Mouse (Mus musculus) megakaryocyte, embryonic 14.5 days (primary cell): ENCODE data around the gene Cep104. TPM values are rescaled to one million over a fixed set of nuclear protein-coding genes. Genes with fewer than 3 reads are reported as not detected.

Experiments
- H3K27me3 ChIP-seq: replicated peaks from 2 replicates; pipeline ENCODE3; 2012; ENCODE audit warnings: inconsistent platforms
- H3K36me3 ChIP-seq: replicated peaks from 2 replicates; pipeline ENCODE3; 2012; ENCODE audit warnings: low read length, inconsistent platforms, mixed read lengths
- H3K4me1 ChIP-seq: 2 replicates; pipeline ENCODE4 v1.6.1; 2012; ENCODE audit warnings: inconsistent platforms
- H3K4me3 ChIP-seq: replicated peaks from 2 replicates; pipeline ENCODE3; 2012; ENCODE audit warnings: moderate library complexity, mild to moderate bottlenecking, inconsistent platforms
- H3K9me3 ChIP-seq: 2 replicates; pipeline ENCODE4 v1.6.1; 2012; ENCODE audit warnings: inconsistent platforms
- FLI1 ChIP-seq: IDR thresholded peaks from 2 replicates; pipeline ENCODE4 v1.6.1; 2012; ENCODE audit warnings: low read length, inconsistent platforms, mixed read lengths
- GATA1 ChIP-seq: IDR thresholded peaks from 3 replicates; pipeline ENCODE4 v1.6.1; 2012; ENCODE audit warnings: mixed read lengths, low read length, inconsistent platforms, borderline replicate concordance
- polyA plus RNA-seq: library from polyadenylated mRNA; stranded (reverse); fragments of >175 nt; gene quantifications from 2 replicates; pipeline ENCODE4 v1.2.3, GENCODE M21; 2012; ENCODE audit warnings: low replicate concordance; ENCODE audit not compliant: insufficient read depth

Gene Cep104
- polyA plus RNA-seq, 1 experiment, result 3.8 TPM

- Histone ChIP-seq H3K36me3 (no peaks in the 10 kb centered on the region), H3K4me1 (peaks cover 7% of the 10 kb centered on the region; the same call in 1 of the 2 replicates), H3K27me3 (peaks cover 63% of the 10 kb centered on the region), H3K4me3 (no peak overlapping the region), H3K9me3 (no peaks in the 10 kb centered on the region)
- TF ChIP-seq GATA1 (no peak), FLI1 (no peak)
Measured at GRCm38 (mm10) chr4:154037123-154037522, 62.1 kb downstream of the Cep104 start.

GRCm38 (mm10) chr4:154042577-154042976, 67.6 kb downstream of the Cep104 start, which contains the start of gene Ccdc27:
Gene Ccdc27 (minus strand): TSS chr4:154042677.
- Histone ChIP-seq H3K9me3 (0 out of 2 replicates have a peak, but pooled peaks cover 5% of the 10 kb centered on the region), H3K36me3 (no peaks in the 10 kb centered on the region), H3K4me3 (no peak within 1 kb of the TSS), H3K27me3 (peaks cover 30% of the 10 kb centered on the region), H3K4me1 (no peaks in the 10 kb centered on the region)
- TF ChIP-seq GATA1 (no peak), FLI1 (no peak)

GRCm38 (mm10) chr4:154045837-154046236, 70.8 kb downstream of the Cep104 start:
- 0 out of 2 replicates have a peak, but pooled peaks cover 5% of the 10 kb centered on the region for H3K9me3 ChIP-seq
- TF ChIP-seq FLI1 (no peak), GATA1 (no peak)
- no peak overlapping the region for H3K4me3 ChIP-seq
- H3K27me3 ChIP-seq, result peaks cover 19% of the 10 kb centered on the region
- no peaks in the 10 kb centered on the region for H3K36me3 ChIP-seq
- no peaks in the 10 kb centered on the region for H3K4me1 ChIP-seq

- Histone ChIP-seq H3K36me3 (no peaks in the 10 kb centered on the region), H3K9me3 (no peaks in the 10 kb centered on the region), H3K4me3 (no peak overlapping the region), H3K27me3 (peaks cover 23% of the 10 kb centered on the region), H3K4me1 (no peaks in the 10 kb centered on the region)
- TF ChIP-seq GATA1 (no peak), FLI1 (no peak)
Measured at GRCm38 (mm10) chr4:154051401-154051800, 76.4 kb downstream of the Cep104 start.

GRCm38 (mm10) chr4:154053065-154053464, 78.1 kb downstream of the Cep104 start:
- no peak for TF ChIP-seq FLI1
- TF ChIP-seq GATA1, result no peak

GRCm38 (mm10) chr4:154055482-154055881, 80.5 kb downstream of the Cep104 start:
- TF ChIP-seq FLI1, result no peak
- TF ChIP-seq GATA1, result no peak
- Histone ChIP-seq H3K4me1 (no peaks in the 10 kb centered on the region), H3K4me3 (no peak overlapping the region), H3K9me3 (no peaks in the 10 kb centered on the region), H3K36me3 (no peaks in the 10 kb centered on the region), H3K27me3 (peaks cover 49% of the 10 kb centered on the region)

More at GRCm38 (mm10) chr4:154053065-154053464, 78.1 kb downstream of the Cep104 start:
- no peak overlapping the region for H3K4me3 ChIP-seq
- H3K36me3 ChIP-seq, result no peaks in the 10 kb centered on the region
- no peaks in the 10 kb centered on the region for H3K9me3 ChIP-seq
- H3K27me3 ChIP-seq, result peaks cover 36% of the 10 kb centered on the region
- H3K4me1 ChIP-seq, result no peaks in the 10 kb centered on the region

GRCm38 (mm10) chr4:154056046-154056445, 81.1 kb downstream of the Cep104 start:
- no peaks in the 10 kb centered on the region for H3K4me1 ChIP-seq
- H3K27me3 ChIP-seq, result peaks cover 49% of the 10 kb centered on the region
- no peaks in the 10 kb centered on the region for H3K36me3 ChIP-seq
- H3K9me3 ChIP-seq, result no peaks in the 10 kb centered on the region
- no peak overlapping the region for H3K4me3 ChIP-seq
- TF ChIP-seq GATA1 (no peak), FLI1 (no peak)

- no peaks in the 10 kb centered on the region for H3K9me3 ChIP-seq
- H3K36me3 ChIP-seq, result no peaks in the 10 kb centered on the region
- H3K4me3 ChIP-seq, result no peak overlapping the region
- H3K27me3 ChIP-seq, result peaks cover 51% of the 10 kb centered on the region
- no peaks in the 10 kb centered on the region for H3K4me1 ChIP-seq
- TF ChIP-seq GATA1 (no peak), FLI1 (no peak)
Measured at GRCm38 (mm10) chr4:154056661-154057060, 81.7 kb downstream of the Cep104 start.

- H3K27me3 ChIP-seq, result peaks cover 51% of the 10 kb centered on the region
- TF ChIP-seq FLI1 (no peak), GATA1 (no peak)
- no peaks in the 10 kb centered on the region for H3K4me1 ChIP-seq
- H3K36me3 ChIP-seq, result no peaks in the 10 kb centered on the region
- H3K9me3 ChIP-seq, result no peaks in the 10 kb centered on the region
- no peak overlapping the region for H3K4me3 ChIP-seq
Measured at GRCm38 (mm10) chr4:154057696-154058095, 82.7 kb downstream of the Cep104 start.

Other genes with a start within 250 kb of the Cep104 start
- 79.5 and 127 TPM in 2 replicates for gene A430005L14Rik, start 18.0 kb upstream of the Cep104 start, polyA plus RNA-seq
- gene Dffb, start 68 bp upstream of the Cep104 start, polyA plus RNA-seq, result 2.5 and 5.4 TPM in 2 replicates
- gene Lrrc47, start 36.5 kb downstream of the Cep104 start, polyA plus RNA-seq, result 84.5 and 98.9 TPM in 2 replicates
- 92.3 and 104 TPM in 2 replicates for gene Smim1, start 51.0 kb downstream of the Cep104 start, polyA plus RNA-seq
- not detected in 2 replicates for gene Ccdc27, start 67.5 kb downstream of the Cep104 start, polyA plus RNA-seq
- not detected in 2 replicates for gene Trp73, start 165.0 kb downstream of the Cep104 start, polyA plus RNA-seq
- gene Wrap73, start 167.2 kb downstream of the Cep104 start, polyA plus RNA-seq, result 2.2 and 6.5 TPM in 2 replicates
- gene Tprgl, start 185.5 kb downstream of the Cep104 start, polyA plus RNA-seq, result 89.3 and 116 TPM in 2 replicates
- not detected in 2 replicates for gene Megf6, start 195.5 kb downstream of the Cep104 start, polyA plus RNA-seq